Mouse (Mus musculus) embryonic facial prominence, embryonic 14.5 days (tissue): ENCODE measurements at regions not wholly inside any gene's neighbourhood (a gene's known extent, or its start where the extent isn't known, plus 50 kb on each side); places are given as distances from the start of the nearest gene placed in this dataset.

Source experiments
- ATAC-seq: fragments of 200-750 bp; cut with Nextera tagmentation; 2 replicates; pipeline ENCODE4 v1.8.0; 2017; ENCODE audit warnings: low read depth, moderate number of reproducible peaks, moderate TSS enrichment
- DNase-seq: peaks from one replicate; pipeline ENCODE4 v3.0.0-alpha.2; 2015; ENCODE audit warnings: low spot score
- H3K27ac ChIP-seq: fragments of 300-500 bp; sonication (generic); replicated peaks from 2 replicates; pipeline ENCODE4 v1.5.1; 2014; ENCODE audit warnings: low read depth, mild to moderate bottlenecking, low read length, moderate library complexity
- H3K27me3 ChIP-seq: fragments of 300-500 bp; sonication (generic); replicated peaks from 2 replicates; pipeline ENCODE4 v1.6.1; 2014; ENCODE audit warnings: low read length; ENCODE audit not compliant: control insufficient read depth, insufficient read depth
- H3K36me3 ChIP-seq: fragments of 300-500 bp; sonication (generic); 2 replicates; pipeline ENCODE4 v1.6.1; 2014; ENCODE audit warnings: low read length, mixed read lengths; ENCODE audit not compliant: control insufficient read depth, insufficient read depth
- H3K4me1 ChIP-seq: fragments of 300-500 bp; sonication (generic); 2 replicates; pipeline ENCODE4 v1.6.1; 2014; ENCODE audit warnings: antibody characterized with exemption, low read length; ENCODE audit not compliant: control insufficient read depth, insufficient read depth
- H3K4me2 ChIP-seq: fragments of 300-500 bp; sonication (generic); 2 replicates; pipeline ENCODE4 v1.6.1; 2014; ENCODE audit warnings: low read depth, mild to moderate bottlenecking, low read length, moderate library complexity, mixed read lengths
- H3K4me3 ChIP-seq: fragments of 300-500 bp; sonication (generic); 2 replicates; pipeline ENCODE4 v1.5.1; 2014; ENCODE audit warnings: low read depth, mild to moderate bottlenecking, low read length
- H3K9ac ChIP-seq: fragments of 300-500 bp; sonication (generic); 2 replicates; pipeline ENCODE4 v1.6.1; 2014; ENCODE audit warnings: low read depth, mild to moderate bottlenecking, low read length, moderate library complexity, mixed read lengths
- H3K9me3 ChIP-seq: fragments of 300-500 bp; sonication (generic); 2 replicates; pipeline ENCODE4 v1.6.1; 2016; ENCODE audit warnings: low read length; ENCODE audit not compliant: control insufficient read depth
- WGBS: fragments of 180-500 bp; shearing (Covaris S2); extraction: QIAGEN DNeasy Blood & Tissue Kit; methylation state at CpG from one replicate; pipeline ENCODE4 v1.1.7; 2014; 5-methylcytosine and 5-hydroxymethylcytosine counted together

- ATAC-seq (no peak), DNase-seq (no peak)
- Histone ChIP-seq H3K9me3 (no peaks in the 10 kb centered on the region), H3K36me3 (no peaks in the 10 kb centered on the region), H3K27ac (no peak overlapping the region), H3K9ac (no peak overlapping the region), H3K27me3 (no peaks in the 10 kb centered on the region), H3K4me2 (no peak overlapping the region), H3K4me3 (no peak overlapping the region), H3K4me1 (no peaks in the 10 kb centered on the region)
- WGBS: 69% methylated on average over 3 of the region's 3 CpGs
Measured at GRCm38 (mm10) chr13:45251068-45251467, 138.5 kb upstream of the Mylip start.

- H3K9ac ChIP-seq: no peak overlapping the region
- no peak overlapping the region for H3K4me3 ChIP-seq
- no peak overlapping the region for H3K4me2 ChIP-seq
- no peak overlapping the region for H3K27ac ChIP-seq
- H3K4me1 ChIP-seq: no peaks in the 10 kb centered on the region
- DNase-seq (no peak), ATAC-seq (no peak)
- no peaks in the 10 kb centered on the region for H3K9me3 ChIP-seq
- H3K27me3 ChIP-seq: no peaks in the 10 kb centered on the region
- no peaks in the 10 kb centered on the region for H3K36me3 ChIP-seq
- WGBS: 53% methylated on average over 3 of the region's 3 CpGs
Measured at GRCm38 (mm10) chr13:45252126-45252525, 137.4 kb upstream of the Mylip start.

GRCm38 (mm10) chr13:45253221-45253620 is 136.3 kb upstream of the Mylip start:
- Histone ChIP-seq H3K4me1 (no peaks in the 10 kb centered on the region), H3K4me2 (no peak overlapping the region), H3K9ac (no peak overlapping the region), H3K27ac (no peak overlapping the region), H3K27me3 (no peaks in the 10 kb centered on the region), H3K4me3 (no peak overlapping the region), H3K36me3 (no peaks in the 10 kb centered on the region), H3K9me3 (no peaks in the 10 kb centered on the region)
- ATAC-seq: no peak
- 60% methylated on average over 2 of the region's 2 CpGs for WGBS
- DNase-seq: no peak

GRCm38 (mm10) chr13:45255277-45255676 is 134.3 kb upstream of the Mylip start:
- 76% methylated on average over 6 of the region's 6 CpGs for WGBS

GRCm38 (mm10) chr13:45262011-45262410 is 127.5 kb upstream of the Mylip start:
- 14% methylated on average over 5 of the region's 5 CpGs for whole genome bisulfite sequencing
- Histone ChIP-seq H3K4me1 (no peaks in the 10 kb centered on the region), H3K27ac (no peak overlapping the region), H3K9ac (no peak overlapping the region), H3K36me3 (no peaks in the 10 kb centered on the region), H3K9me3 (no peaks in the 10 kb centered on the region), H3K4me2 (no peak overlapping the region), H3K4me3 (no peak overlapping the region), H3K27me3 (no peaks in the 10 kb centered on the region)
- no peak for ATAC-seq
- no peak for DNase-seq

More at GRCm38 (mm10) chr13:45255277-45255676, 134.3 kb upstream of the Mylip start:
- H3K4me3 ChIP-seq: no peak overlapping the region
- no peaks in the 10 kb centered on the region for H3K36me3 ChIP-seq
- no peak overlapping the region for H3K27ac ChIP-seq
- H3K9ac ChIP-seq: no peak overlapping the region
- no peaks in the 10 kb centered on the region for H3K9me3 ChIP-seq
- DNase-seq (no peak), ATAC-seq (no peak)
- H3K27me3 ChIP-seq: no peaks in the 10 kb centered on the region
- H3K4me2 ChIP-seq: no peak overlapping the region
- no peaks in the 10 kb centered on the region for H3K4me1 ChIP-seq

- Histone ChIP-seq H3K36me3 (no peaks in the 10 kb centered on the region), H3K9me3 (no peaks in the 10 kb centered on the region), H3K27ac (0 out of 2 replicates have a peak overlapping the region, but pooled peaks have one; percentile 40), H3K27me3 (no peaks in the 10 kb centered on the region), H3K4me3 (no peak overlapping the region), H3K9ac (no peak overlapping the region), H3K4me1 (no peaks in the 10 kb centered on the region), H3K4me2 (no peak overlapping the region)
- DNase-seq: peak; percentile 45
- 78% methylated on average over 6 of the region's 6 CpGs for WGBS
- ATAC-seq: no peak
Measured at GRCm38 (mm10) chr13:45266287-45267064, 123.1 kb upstream of the Mylip start.

GRCm38 (mm10) chr13:45267446-45267845 is 122.1 kb upstream of the Mylip start:
- H3K36me3 ChIP-seq: no peaks in the 10 kb centered on the region
- no peak overlapping the region for H3K4me2 ChIP-seq
- no peak for DNase-seq
- H3K9me3 ChIP-seq: no peaks in the 10 kb centered on the region
- WGBS: 56% methylated on average over 5 of the region's 5 CpGs
- no peak overlapping the region for H3K4me3 ChIP-seq
- no peaks in the 10 kb centered on the region for H3K4me1 ChIP-seq
- H3K9ac ChIP-seq: no peak overlapping the region
- no peak for ATAC-seq
- no peak overlapping the region for H3K27ac ChIP-seq
- H3K27me3 ChIP-seq: no peaks in the 10 kb centered on the region

- ATAC-seq (no peak), DNase-seq (no peak)
- H3K27ac ChIP-seq: no peak overlapping the region
- WGBS: 76% methylated on average over 4 of the region's 4 CpGs
- no peaks in the 10 kb centered on the region for H3K27me3 ChIP-seq
- H3K4me2 ChIP-seq: no peak overlapping the region
- H3K9me3 ChIP-seq: no peaks in the 10 kb centered on the region
- no peaks in the 10 kb centered on the region for H3K4me1 ChIP-seq
- no peak overlapping the region for H3K4me3 ChIP-seq
- H3K9ac ChIP-seq: no peak overlapping the region
- no peaks in the 10 kb centered on the region for H3K36me3 ChIP-seq
Measured at GRCm38 (mm10) chr13:45267906-45268305, 121.6 kb upstream of the Mylip start.

GRCm38 (mm10) chr13:45274261-45274884 is 115.2 kb upstream of the Mylip start:
- H3K4me3 ChIP-seq: no peak overlapping the region
- DNase-seq: no peak
- H3K36me3 ChIP-seq: no peaks in the 10 kb centered on the region
- no peak overlapping the region for H3K9ac ChIP-seq
- no peak overlapping the region for H3K4me2 ChIP-seq
- H3K27ac ChIP-seq: no peak overlapping the region
- no peak for ATAC-seq
- no peaks in the 10 kb centered on the region; the same call in 1 of the 2 replicates for H3K4me1 ChIP-seq
- H3K9me3 ChIP-seq: 0 out of 2 replicates have a peak, but pooled peaks cover 6% of the 10 kb centered on the region
- no peaks in the 10 kb centered on the region for H3K27me3 ChIP-seq
- WGBS: 48% methylated on average over 8 of the region's 8 CpGs
